Mouse (Mus musculus): ENCODE data around the gene Dut.

Dut gene

GRCm38 (mm10) chr2:125305671-125306070 lies 58.7 kb downstream of the Dut start:
- no peak for DNase-seq
